Mouse (Mus musculus): ENCODE results near the gene Slc36a4.

Slc36a4 gene

DNA sequence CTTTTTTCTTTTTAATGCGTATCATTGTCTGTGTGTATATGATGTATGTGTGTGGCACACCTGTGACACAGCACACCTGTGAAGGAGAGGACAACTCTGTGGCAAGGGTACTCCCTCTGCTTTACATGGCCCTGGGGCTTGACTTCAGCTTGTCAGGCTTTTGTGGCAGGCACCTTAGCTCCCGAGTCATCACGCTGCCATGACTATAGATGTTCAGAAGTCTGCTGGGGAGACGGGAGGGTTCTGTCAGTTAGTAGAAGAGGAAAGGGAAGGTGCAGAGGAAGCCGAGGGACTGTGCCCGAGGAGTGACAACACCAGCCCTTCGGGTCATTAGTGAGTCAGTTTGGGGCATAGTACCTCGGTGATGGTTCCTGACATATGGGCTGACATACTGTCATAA is 13.0 kb downstream of the Slc36a4 start:
- no peak for DNase-seq (ENCODE audit: low spot score)

DNA sequence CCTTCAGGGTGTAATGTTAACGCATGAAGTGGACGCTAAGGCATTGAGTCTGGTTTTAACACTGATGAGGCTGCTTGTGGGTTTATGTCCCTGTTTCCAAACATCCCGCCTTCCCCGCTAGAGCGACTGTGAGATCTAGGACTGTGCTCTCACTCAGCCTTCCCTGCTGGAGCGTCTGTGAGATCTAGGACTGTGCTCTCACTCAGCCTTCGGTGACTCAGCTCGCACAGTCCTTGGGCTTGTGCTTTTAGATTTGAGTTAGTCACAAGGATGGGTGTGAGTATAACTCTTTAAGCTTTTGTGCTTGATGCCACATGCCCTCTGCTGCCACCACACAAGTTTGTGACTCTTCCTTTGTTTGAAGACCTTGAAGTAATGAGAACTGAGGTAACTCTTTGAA is 17.6 kb downstream of the Slc36a4 start:
- DNase-seq (ENCODE audit: low spot score): no peak

DNA sequence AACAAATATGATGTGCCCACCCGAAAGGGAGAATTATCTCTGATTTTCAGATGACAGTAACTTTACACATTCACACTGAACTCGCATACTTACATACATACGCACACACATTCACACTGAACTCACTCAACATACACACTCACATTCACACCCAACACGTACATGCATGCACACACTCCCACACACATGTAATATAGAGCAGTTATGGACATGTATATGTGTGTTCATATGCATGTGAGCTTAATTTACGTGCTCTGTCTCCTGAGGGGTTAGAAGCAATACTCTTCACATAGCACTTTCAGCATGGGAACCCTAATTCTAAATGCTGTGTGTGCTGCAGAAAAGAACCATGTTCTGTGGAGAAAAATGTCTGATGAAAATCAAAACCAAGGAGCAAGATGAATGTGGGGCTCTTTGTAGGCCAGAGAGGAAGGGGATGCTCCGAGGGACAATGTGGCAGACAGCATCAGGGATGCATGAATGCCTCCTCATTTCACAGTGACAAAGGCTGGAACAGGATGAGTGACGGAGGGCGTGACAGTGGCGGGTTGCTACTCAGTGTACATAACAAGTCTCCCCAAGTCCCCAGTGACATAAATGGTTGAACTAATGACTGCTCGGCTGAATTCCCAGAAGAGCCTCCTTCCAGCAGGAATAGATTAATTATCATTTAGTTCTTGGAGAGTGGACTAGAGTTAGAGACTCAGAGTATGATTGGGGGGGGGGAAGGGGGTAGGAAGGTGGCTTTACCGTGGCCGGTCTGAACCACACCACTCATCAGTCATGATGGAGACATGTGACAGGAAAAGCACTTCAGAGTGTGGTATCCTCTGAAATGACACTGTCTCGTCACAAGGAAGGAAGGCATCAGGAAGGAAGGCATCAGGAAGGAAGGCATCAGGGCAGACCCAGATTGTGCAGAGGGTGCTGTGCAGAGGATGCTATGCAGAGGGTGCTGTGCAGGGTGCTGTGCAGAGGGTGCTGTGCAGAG is 22.5 kb downstream of the Slc36a4 start:
- no peak for DNase-seq (ENCODE audit: low spot score)

DNA sequence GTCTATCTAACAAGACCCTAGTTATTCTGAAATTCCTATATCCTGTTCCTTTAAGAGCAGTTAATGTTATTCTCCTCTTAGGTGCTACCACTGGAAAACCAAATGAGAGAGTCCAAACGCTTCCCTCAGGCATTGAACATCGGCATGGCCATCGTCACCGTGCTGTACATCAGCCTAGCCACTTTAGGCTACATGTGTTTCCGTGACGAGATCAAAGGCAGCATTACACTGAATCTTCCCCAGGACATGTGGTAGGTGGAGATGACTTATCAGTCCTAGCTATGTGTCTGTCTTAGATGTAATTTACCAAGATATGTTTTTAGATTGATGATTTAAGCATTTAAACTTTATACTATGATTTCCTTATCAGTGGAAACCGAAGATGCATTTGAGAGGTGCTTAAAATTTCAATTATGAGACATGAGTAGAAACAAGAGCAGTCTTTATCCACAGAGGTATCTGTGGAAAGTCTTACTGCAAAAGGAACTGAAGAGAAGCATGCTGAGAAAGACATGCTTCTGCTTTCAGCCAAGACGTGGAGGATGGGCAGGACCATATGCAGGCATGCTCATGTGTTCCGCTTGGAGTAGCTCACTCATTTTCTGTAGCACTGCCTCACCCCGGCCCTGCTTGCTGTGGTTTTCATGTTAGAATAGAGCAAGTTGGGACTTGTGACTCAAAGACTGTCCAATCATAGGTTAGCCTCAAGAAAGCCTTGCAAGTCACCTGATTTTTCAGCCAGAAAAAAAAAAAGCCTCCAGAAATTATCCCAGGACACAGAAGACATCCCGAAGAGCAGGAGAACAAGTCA is 24.7 kb downstream of the Slc36a4 start:
- DNase-seq (ENCODE audit: low spot score): no peak

GRCm38 (mm10) chr9:15734867-15735131 is 25.3 kb downstream of the Slc36a4 start:
- no peak for DNase-seq (ENCODE audit: low spot score)

- DNase-seq (ENCODE audit: low spot score): no peak
Observed at GRCm38 (mm10) chr9:15737522-15737921, 28.0 kb downstream of the Slc36a4 start.

GRCm38 (mm10) chr9:15741428-15741827 is 31.9 kb downstream of the Slc36a4 start:
- no peak for DNase-seq (ENCODE audit: low spot score)

- DNase-seq (ENCODE audit: low spot score): no peak
Observed at GRCm38 (mm10) chr9:15741931-15742330, 32.4 kb downstream of the Slc36a4 start.

GRCm38 (mm10) chr9:15745985-15746607 is 36.6 kb downstream of the Slc36a4 start:
- no peak for DNase-seq (ENCODE audit: low spot score)

DNA sequence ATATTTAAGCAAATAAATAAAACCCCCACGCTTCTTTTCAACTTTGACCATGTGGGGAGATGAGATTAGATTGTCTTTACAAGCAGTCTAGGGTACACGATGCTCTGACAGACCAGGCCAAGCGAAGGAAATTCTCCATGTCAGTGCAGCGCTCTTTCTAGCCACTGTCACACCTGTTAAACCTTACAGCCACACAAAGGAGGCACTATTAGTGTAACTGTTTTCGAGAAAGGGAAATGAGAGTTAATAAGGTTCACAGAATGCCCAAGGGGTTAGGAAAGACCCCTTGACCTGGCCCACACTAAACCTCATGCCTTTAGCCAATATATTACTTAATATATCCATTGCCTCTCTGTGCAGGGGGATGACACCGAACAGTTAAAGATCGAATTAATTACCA is 37.1 kb downstream of the Slc36a4 start:
- no peak for DNase-seq (ENCODE audit: low spot score)

GRCm38 (mm10) chr9:15748383-15748782 is 38.8 kb downstream of the Slc36a4 start:
- DNase-seq (ENCODE audit: low spot score): no peak

- DNase-seq (ENCODE audit: low spot score): no peak
Observed at GRCm38 (mm10) chr9:15759318-15759717, 49.8 kb downstream of the Slc36a4 start.

GRCm38 (mm10) chr9:15766379-15766778 is 56.8 kb downstream of the Slc36a4 start:
- DNase-seq (ENCODE audit: low spot score): no peak

- DNase-seq (ENCODE audit: low spot score): no peak
Observed at GRCm38 (mm10) chr9:15766821-15767220, 57.3 kb downstream of the Slc36a4 start.

DNA sequence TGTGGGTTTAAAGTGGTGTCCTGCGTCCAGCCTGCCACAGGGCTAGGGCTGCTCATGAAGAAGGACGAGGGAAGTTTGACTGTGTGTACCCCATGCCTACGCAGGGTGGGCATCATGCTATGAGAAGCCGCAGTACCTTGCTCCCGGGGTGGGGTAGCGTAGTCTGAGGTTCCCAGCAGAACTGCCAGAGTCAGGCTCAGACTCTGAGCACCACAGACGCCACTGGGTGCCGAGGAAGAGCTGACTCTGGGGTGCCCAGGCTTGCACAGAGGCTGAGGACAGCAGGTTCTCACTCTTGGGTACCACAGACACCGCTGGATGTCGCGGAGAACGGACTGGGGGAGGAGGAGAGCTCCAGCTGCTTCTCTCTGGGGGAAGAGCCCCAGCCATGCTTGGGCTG is 63.2 kb downstream of the Slc36a4 start:
- no peak for DNase-seq (ENCODE audit: low spot score)

- no peak for DNase-seq (ENCODE audit: low spot score)
Observed at GRCm38 (mm10) chr9:15773426-15773825, 63.9 kb downstream of the Slc36a4 start.

DNA sequence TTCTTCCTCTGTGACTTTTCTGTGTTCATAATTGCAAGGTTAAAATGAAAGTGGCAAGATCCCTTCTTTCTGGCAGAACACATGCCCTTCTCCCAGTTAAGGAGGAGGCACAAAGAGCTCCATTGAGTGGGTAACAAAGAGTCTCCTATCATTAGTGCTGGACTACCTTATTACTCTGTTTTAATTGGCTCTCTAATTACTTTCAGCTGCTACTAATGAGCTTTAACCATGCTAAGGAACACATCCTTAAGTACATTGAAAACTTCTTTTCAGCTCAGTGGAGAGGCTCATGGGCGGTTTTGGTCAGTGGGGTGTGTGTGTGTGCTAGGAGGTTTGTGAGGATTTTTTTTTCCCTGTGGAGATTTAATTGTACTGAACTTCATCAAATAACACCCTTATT is 65.4 kb downstream of the Slc36a4 start:
- no peak for DNase-seq (ENCODE audit: low spot score)

DNA sequence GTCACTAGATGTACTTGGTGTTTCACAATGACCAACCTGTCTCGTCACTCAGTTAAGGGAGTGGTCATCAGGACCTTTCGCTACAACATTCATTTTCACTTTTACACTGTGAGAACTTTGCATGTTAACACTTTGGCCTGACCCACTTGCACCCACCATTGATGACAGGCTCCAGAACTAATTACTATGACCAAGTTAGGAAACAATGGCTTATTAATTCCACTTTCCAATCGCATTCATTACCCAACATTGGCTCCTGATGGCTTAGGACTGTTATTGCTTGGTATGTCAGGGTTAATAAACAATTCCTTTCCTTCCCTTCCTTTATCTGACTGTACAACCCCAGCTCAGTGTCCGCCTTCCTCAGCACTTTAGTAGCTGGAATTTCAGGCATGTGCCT is 72.4 kb downstream of the Slc36a4 start:
- DNase-seq (ENCODE audit: low spot score): no peak

DNA sequence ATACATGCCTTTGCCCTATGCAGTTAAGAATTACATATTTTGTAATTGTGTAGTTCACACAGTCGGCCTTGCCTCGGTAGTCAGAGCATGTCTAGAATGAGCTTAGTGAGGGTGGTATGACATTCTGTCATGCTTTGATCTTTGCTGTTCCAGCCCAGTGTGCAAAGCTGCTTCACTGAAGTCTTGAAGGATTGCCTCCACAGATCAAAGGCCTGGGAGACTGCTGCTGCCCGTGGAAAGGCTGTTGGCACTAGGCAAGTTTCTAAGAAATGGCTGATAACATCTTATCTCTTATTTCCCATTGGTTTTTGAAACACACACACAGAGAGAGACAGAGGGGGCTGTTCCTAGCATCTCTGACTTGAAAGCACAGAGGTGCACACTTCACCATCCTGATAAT is 76.7 kb downstream of the Slc36a4 start:
- no peak for DNase-seq (ENCODE audit: low spot score)

GRCm38 (mm10) chr9:15786610-15787009 is 77.1 kb downstream of the Slc36a4 start:
- no peak for DNase-seq (ENCODE audit: low spot score)

GRCm38 (mm10) chr9:15792076-15792475 is 82.5 kb downstream of the Slc36a4 start:
- DNase-seq (ENCODE audit: low spot score): no peak

Data from layer of hippocampus, adult 11-12 months (tissue).